Mouse (Mus musculus): ENCODE measurements at regions not wholly inside any gene's neighbourhood (a gene's known extent, or its start where the extent isn't known, plus 50 kb on each side); places are given as distances from the start of the nearest gene placed in this dataset.

GRCm38 (mm10) chr3:78908196-78908844, 378.0 kb downstream of the Rapgef2 start:
- ATAC-seq (replicated peaks; ENCODE audit: low FRiP score, poor library complexity, severe bottlenecking) = no peak

- no peak for ATAC-seq (replicated peaks; ENCODE audit: low FRiP score, poor library complexity, severe bottlenecking)
These were observed 378.5 kb downstream of the Rapgef2 start for GRCm38 (mm10) chr3:78907778-78908177.

GRCm38 (mm10) chr3:78901838-78902484, 384.4 kb downstream of the Rapgef2 start:
- ATAC-seq (replicated peaks; ENCODE audit: low FRiP score, poor library complexity, severe bottlenecking) = no peak

GRCm38 (mm10) chr3:78901016-78901837, 385.1 kb downstream of the Rapgef2 start:
- ATAC-seq (replicated peaks; ENCODE audit: low FRiP score, poor library complexity, severe bottlenecking) = no peak

- no peak for ATAC-seq (replicated peaks; ENCODE audit: low FRiP score, poor library complexity, severe bottlenecking)
These were observed 386.7 kb downstream of the Rapgef2 start for GRCm38 (mm10) chr3:78899446-78900230.

- ATAC-seq (replicated peaks; ENCODE audit: low FRiP score, poor library complexity, severe bottlenecking) = no peak
These were observed 397.0 kb downstream of the Rapgef2 start for GRCm38 (mm10) chr3:78889326-78889725.

- no peak for ATAC-seq (replicated peaks; ENCODE audit: low FRiP score, poor library complexity, severe bottlenecking)
These were observed 401.6 kb downstream of the Rapgef2 start for GRCm38 (mm10) chr3:78884715-78885114.

GRCm38 (mm10) chr3:78884029-78884428, 402.3 kb downstream of the Rapgef2 start:
- no peak for ATAC-seq (replicated peaks; ENCODE audit: low FRiP score, poor library complexity, severe bottlenecking)

GRCm38 (mm10) chr3:78880072-78880471, 406.2 kb downstream of the Rapgef2 start:
- ATAC-seq (replicated peaks; ENCODE audit: low FRiP score, poor library complexity, severe bottlenecking) = no peak

- no peak for ATAC-seq (replicated peaks; ENCODE audit: low FRiP score, poor library complexity, severe bottlenecking)
These were observed 409.0 kb downstream of the Rapgef2 start for GRCm38 (mm10) chr3:78877323-78877722.

- ATAC-seq (replicated peaks; ENCODE audit: low FRiP score, poor library complexity, severe bottlenecking) = no peak
These were observed 419.4 kb downstream of the Rapgef2 start for GRCm38 (mm10) chr3:78866896-78867295.

GRCm38 (mm10) chr3:78866083-78866726, 420.1 kb downstream of the Rapgef2 start:
- no peak for ATAC-seq (replicated peaks; ENCODE audit: low FRiP score, poor library complexity, severe bottlenecking)

- no peak for ATAC-seq (replicated peaks; ENCODE audit: low FRiP score, poor library complexity, severe bottlenecking)
These were observed 423.3 kb downstream of the Rapgef2 start for GRCm38 (mm10) chr3:78863005-78863404.

GRCm38 (mm10) chr3:78846617-78847318, 439.5 kb downstream of the Rapgef2 start:
- no peak for ATAC-seq (replicated peaks; ENCODE audit: low FRiP score, poor library complexity, severe bottlenecking)

GRCm38 (mm10) chr3:78841173-78841572, 445.1 kb downstream of the Rapgef2 start:
- no peak for ATAC-seq (replicated peaks; ENCODE audit: low FRiP score, poor library complexity, severe bottlenecking)

- no peak for ATAC-seq (replicated peaks; ENCODE audit: low FRiP score, poor library complexity, severe bottlenecking)
These were observed 449.5 kb downstream of the Rapgef2 start for GRCm38 (mm10) chr3:78836824-78837223.

- ATAC-seq (replicated peaks; ENCODE audit: low FRiP score, poor library complexity, severe bottlenecking) = no peak
These were observed 460.8 kb downstream of the Rapgef2 start for GRCm38 (mm10) chr3:78825505-78825904.

GRCm38 (mm10) chr3:78812425-78812824, 473.9 kb downstream of the Rapgef2 start:
- ATAC-seq (replicated peaks; ENCODE audit: low FRiP score, poor library complexity, severe bottlenecking) = no peak

All from erythroid progenitor cell, adult 5-6 weeks (primary cell).